Mouse (Mus musculus): ENCODE measurements around the gene Ece1.

GRCm38 (mm10) chr4:137835624-137836337 is 26.3 kb upstream of the Ece1 start:
- TF ChIP-seq CTCF (conservative IDR thresholded peaks at IDR 0.05; ENCODE audit: insufficient read depth, insufficient read length, low read depth, low read length) (peak; percentile 96), POLR2A (IDR thresholded peaks at IDR 0.05; ENCODE audit: low read depth, low read length) (no peak)
